8 mouse cellular contexts compared by ENCODE assay signal in the genomic region with DNA sequence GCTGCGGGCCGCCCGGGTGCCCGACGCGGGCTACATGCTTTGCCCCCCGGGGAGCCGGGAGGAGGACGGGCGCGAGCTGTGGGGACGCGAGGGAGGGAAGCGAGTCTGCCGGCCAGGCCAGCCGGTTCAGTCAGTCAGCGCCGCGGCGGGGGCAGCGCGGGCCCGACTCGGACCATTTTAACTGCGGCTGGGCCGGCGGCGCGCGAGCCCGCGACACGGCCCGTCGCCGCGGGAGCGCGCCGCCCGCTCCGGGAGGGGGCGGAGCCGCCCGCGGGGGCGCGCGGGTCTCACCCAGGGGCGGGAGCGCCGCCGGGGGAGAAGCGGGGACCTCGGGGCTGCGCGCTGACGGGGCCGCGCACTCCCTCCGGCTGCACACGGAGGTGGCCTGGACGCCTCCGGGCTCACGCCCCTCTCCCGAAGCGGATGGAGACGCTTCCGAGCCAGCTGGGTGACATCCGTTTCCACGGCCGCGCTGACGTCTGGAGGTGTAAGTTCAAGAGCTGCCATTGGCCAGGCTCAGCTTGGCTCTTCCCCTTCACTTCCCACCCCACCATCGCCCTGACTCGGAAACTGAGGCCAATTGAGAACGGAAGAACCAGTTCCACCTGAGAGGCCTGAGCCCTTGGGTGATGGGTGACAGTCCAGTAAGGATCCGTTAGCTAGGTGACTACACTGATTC. TPM values are rescaled to one million over a fixed set of nuclear protein-coding genes. Genes with fewer than 3 reads are reported as not detected.
DNase-seq lines count a peak whose midpoint lies in the region; ATAC-seq lines count a peak whose summit lies in the region.

No protein-coding gene starts in this region.

- peak; percentile 84 for ATAC-seq in inflammation-experienced regulatory T-cells, adult 6 months
- ATAC-seq in megakaryocyte progenitor cell, adult 5-6 weeks (replicated peaks; ENCODE audit: poor library complexity) = peak; percentile 77

- peak; percentile 90 to 94 for DNase-seq in adrenal gland, adult (ENCODE audit: inconsistent age in 2 of 2, low spot score in 1 of 2)
- peak; percentile 86 for DNase-seq in embryo, embryonic 10.5 days (ENCODE audit: low spot score)
- DNase-seq in gastrocnemius, postnatal 25 days = peak; percentile 84
- DNase-seq in left cerebral cortex, postnatal 10 days (ENCODE audit: extremely low spot score in 1 of 2, low spot score in 2 of 2) = peak; percentile 80 to 93
- DNase-seq in right cerebral cortex, postnatal 10 days (ENCODE audit: low spot score in 2 of 2) = peak; percentile 89 to 92
- DNase-seq in urinary bladder, postnatal 14 days (ENCODE audit: low spot score) = peak; percentile 82

- intact Hi-C loops in left cerebral cortex, postnatal 10 days (cut with DNase I) = no loop called here

RNA-seq across cellular contexts. Expression of gene Fbxl17, which starts 0.5 kb away (rescaled TPM):
- total RNA-seq in gastrocnemius, postnatal 25 days (2021) = 10 to 100 TPM; 34.9 to 37.8 TPM
- polyA plus RNA-seq in inflammation-experienced regulatory T-cells, adult 6 months (2017; shearing (Covaris generic)) = 10 to 100 TPM in 1 of 3 experiments, 1 to 10 TPM in 2; 6.2 to 10.4 (median 6.8) TPM
- total RNA-seq in left cerebral cortex, postnatal 10 days (2021) = 10 to 100 TPM; 72.5 to 75.7 TPM
- 13.0 and 15.5 TPM in 2 replicates for total RNA-seq in megakaryocyte progenitor cell, adult 5-6 weeks (2015)
- total RNA-seq in megakaryocyte progenitor cell, adult 5-6 weeks (2017) = 4.5 and 5.8 TPM in 2 replicates

Comparison
In these comparisons a context has a peak if more than half of its experiments do, and no peak if none do; other contexts are left out.
1. Peak in every context shown above with its lines: DNase-seq and ATAC-seq.